Mouse (Mus musculus): ENCODE measurements around the gene Slpi. TPM values are rescaled to one million over a fixed set of nuclear protein-coding genes. Genes with fewer than 3 reads are reported as not detected.
"Not testable (repeated sequence)": the region's sequence is repeated elsewhere in the genome, so short reads cannot be mapped to it uniquely, and the experiment has no call there.

Gene Slpi
- polyA plus RNA-seq, 1 experiment from 2014 or later: 1.00 TPM

DNA sequence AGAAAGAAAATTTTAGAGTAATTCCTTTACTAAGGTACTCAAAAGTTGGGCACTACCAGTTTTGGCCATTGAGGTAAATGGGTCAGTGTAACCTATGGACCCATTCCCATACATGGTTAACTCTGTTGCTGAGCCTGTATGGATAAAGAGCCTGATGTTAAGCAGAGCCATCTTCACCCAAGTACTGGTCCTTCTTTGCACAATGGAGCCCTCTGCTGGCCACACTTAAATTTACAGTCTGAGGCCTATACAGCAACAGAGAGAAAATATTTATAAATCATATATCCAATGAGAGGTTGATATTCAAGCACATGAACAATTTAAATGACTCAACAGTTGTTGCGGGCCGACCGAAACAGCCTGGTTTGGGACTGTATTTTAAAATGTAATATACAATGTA is 39.9 kb downstream of the Slpi start:
- Histone ChIP-seq H3K36me3 (ENCODE audit: insufficient read depth, low read length) (no peaks in the 10 kb centered on the region), H3K9me3 (ENCODE audit: low read length) (no peaks in the 10 kb centered on the region; the same call in 1 of the 2 replicates), H3K4me3 (ENCODE audit: low read length) (no peak overlapping the region), H3K9ac (replicated peaks; ENCODE audit: low read length) (no peak overlapping the region), H3K27me3 (ENCODE audit: insufficient read depth, low read length) (no peaks in the 10 kb centered on the region), H3K4me1 (ENCODE audit: insufficient read depth, low read length) (no peaks in the 10 kb centered on the region), H3K27ac (ENCODE audit: low read length) (no peak overlapping the region), H3K4me2 (replicated peaks; ENCODE audit: low read depth, low read length) (no peak overlapping the region)
- no peak for ATAC-seq (ENCODE audit: low FRiP score, low TSS enrichment)
- 91% methylated on average over 3 of the region's 3 CpGs for WGBS

DNA sequence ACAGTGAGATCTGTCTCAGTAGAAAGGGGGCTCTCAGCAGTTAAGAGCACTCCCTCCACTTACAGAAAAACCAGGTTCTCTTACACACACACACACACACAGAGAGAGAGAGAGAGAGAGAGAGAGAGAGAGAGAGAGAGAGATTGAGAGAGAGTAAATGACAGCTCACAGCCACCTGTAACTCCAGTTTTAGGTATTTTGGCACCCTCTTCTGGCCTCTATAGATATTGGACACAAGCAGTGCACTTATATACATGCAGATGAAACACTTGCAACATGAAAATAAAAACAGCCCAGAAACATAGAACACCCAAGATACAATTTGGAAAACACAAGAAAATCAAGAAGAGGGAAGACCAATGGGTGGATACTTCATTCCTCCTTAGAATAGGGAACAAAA is 41.2 kb downstream of the Slpi start:
- H3K9ac ChIP-seq (replicated peaks; ENCODE audit: low read length); ATAC-seq (ENCODE audit: low FRiP score, low TSS enrichment); H3K4me1 ChIP-seq (ENCODE audit: insufficient read depth, low read length); H3K4me3 ChIP-seq (ENCODE audit: low read length); H3K27me3 ChIP-seq (ENCODE audit: insufficient read depth, low read length); H3K9me3 ChIP-seq (ENCODE audit: low read length); H3K4me2 ChIP-seq (replicated peaks; ENCODE audit: low read depth, low read length); H3K27ac ChIP-seq (ENCODE audit: low read length); H3K36me3 ChIP-seq (ENCODE audit: insufficient read depth, low read length): not testable (repeated sequence)

DNA sequence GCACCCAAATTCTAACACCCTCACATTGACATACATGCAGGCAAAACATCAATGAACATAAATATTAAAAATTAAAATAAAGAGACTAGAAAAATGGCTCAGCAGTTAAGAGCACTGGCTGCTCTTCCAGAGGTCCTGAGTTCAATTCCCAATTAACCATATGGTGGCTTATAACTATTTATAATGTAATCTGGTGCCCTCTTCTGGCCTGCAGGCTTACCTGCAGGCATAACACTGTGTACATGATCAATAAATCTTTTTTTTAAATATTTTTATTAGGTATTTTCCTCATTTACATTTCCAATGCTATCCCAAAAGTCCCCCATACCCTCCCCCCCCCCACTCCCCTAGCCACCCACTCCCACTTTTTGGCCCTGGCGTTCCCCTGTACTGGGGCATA is 45.2 kb downstream of the Slpi start:
- not testable (repeated sequence) for H3K9ac ChIP-seq (replicated peaks; ENCODE audit: low read length); H3K9me3 ChIP-seq (ENCODE audit: low read length); H3K4me3 ChIP-seq (ENCODE audit: low read length); H3K27me3 ChIP-seq (ENCODE audit: insufficient read depth, low read length); H3K36me3 ChIP-seq (ENCODE audit: insufficient read depth, low read length); H3K4me2 ChIP-seq (replicated peaks; ENCODE audit: low read depth, low read length); H3K4me1 ChIP-seq (ENCODE audit: insufficient read depth, low read length); H3K27ac ChIP-seq (ENCODE audit: low read length); ATAC-seq (ENCODE audit: low FRiP score, low TSS enrichment)
- WGBS: 80% methylated on average over 1 of the region's 1 CpGs

DNA sequence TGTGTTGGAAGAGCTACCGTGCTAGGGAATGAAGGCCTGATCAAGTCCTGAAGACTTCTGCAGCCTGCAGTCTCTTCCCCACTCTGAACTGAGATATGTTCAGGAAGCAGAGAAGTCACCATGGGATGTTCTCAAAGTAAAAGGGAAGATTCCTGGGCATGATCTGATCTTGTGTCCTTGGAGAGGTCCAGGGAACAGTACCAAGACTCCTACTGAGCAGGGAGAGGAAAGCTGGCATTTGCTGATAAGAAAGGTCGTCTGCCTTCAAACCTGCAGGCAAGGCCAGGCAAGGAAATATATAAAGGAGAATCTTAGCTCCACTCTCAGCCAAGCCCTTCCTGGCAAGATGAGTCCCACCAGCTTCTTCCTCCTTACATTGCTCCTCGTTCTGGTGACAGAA is 56.5 kb downstream of the Slpi start, which contains the start of gene Svs5:
Gene Svs5 (plus strand): TSS at position 301 of the 400 bp plus-strand sequence.
- not testable (repeated sequence) for H3K9ac ChIP-seq (replicated peaks; ENCODE audit: low read length); H3K9me3 ChIP-seq (ENCODE audit: low read length); H3K4me2 ChIP-seq (replicated peaks; ENCODE audit: low read depth, low read length); ATAC-seq (ENCODE audit: low FRiP score, low TSS enrichment); H3K4me3 ChIP-seq (ENCODE audit: low read length); H3K36me3 ChIP-seq (ENCODE audit: insufficient read depth, low read length); H3K27me3 ChIP-seq (ENCODE audit: insufficient read depth, low read length); H3K27ac ChIP-seq (ENCODE audit: low read length); H3K4me1 ChIP-seq (ENCODE audit: insufficient read depth, low read length)
- WGBS: 72% methylated on average over 3 of the region's 3 CpGs

DNA sequence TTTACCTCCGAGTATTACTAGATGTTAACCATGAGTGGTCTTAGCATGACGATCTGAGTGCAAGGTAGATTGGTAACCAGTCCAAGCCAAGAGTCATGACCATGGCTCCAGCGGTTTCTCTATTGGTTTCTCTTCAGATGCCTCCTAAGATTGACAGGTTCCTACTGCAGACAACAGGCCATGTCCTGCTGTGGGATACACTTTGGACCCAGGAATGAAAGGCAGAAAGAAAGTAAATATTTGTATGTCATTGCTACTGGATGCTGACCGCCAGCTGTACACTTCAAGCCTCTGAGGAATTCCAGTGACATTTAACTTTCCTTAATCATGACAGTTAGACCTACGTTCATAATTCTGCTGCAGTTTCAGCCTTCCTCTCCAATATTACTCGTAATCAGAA is 67.9 kb downstream of the Slpi start:
- no peak for ATAC-seq (ENCODE audit: low FRiP score, low TSS enrichment)
- H3K27ac ChIP-seq (ENCODE audit: low read length): no peak overlapping the region
- H3K9me3 ChIP-seq (ENCODE audit: low read length): no peaks in the 10 kb centered on the region
- WGBS: 89% methylated on average over 6 of the region's 6 CpGs
- H3K4me3 ChIP-seq (ENCODE audit: low read length): no peak overlapping the region
- no peak overlapping the region for H3K4me2 ChIP-seq (replicated peaks; ENCODE audit: low read depth, low read length)
- no peaks in the 10 kb centered on the region for H3K27me3 ChIP-seq (ENCODE audit: insufficient read depth, low read length)
- H3K36me3 ChIP-seq (ENCODE audit: insufficient read depth, low read length): no peaks in the 10 kb centered on the region
- H3K4me1 ChIP-seq (ENCODE audit: insufficient read depth, low read length): no peaks in the 10 kb centered on the region
- H3K9ac ChIP-seq (replicated peaks; ENCODE audit: low read length): no peak overlapping the region

DNA sequence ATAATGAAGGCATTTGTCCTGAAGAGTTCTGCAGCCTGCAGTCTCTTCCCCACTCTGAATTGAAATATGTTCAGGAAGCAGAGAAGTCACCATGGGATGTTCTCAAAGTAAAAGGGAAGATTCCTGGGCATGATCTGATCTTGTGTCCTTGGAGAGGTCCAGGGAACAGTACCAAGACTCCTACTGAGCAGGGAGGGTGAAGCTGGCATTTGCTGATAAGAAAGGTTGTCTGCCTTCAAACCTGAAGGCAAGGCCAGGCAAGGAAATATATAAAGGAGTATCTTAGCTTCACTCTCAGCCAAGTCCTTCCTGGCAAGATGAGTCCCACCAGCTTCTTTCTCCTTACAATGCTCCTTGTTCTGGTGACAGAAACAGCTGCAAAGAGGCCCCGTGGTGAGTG is 72.4 kb downstream of the Slpi start, which contains the start of gene Svs6:
Gene Svs6 (plus strand): TSS at position 301 of the 400 bp plus-strand sequence.
- not testable (repeated sequence) for H3K4me3 ChIP-seq (ENCODE audit: low read length); H3K4me1 ChIP-seq (ENCODE audit: insufficient read depth, low read length); H3K27ac ChIP-seq (ENCODE audit: low read length); ATAC-seq (ENCODE audit: low FRiP score, low TSS enrichment); H3K4me2 ChIP-seq (replicated peaks; ENCODE audit: low read depth, low read length); H3K36me3 ChIP-seq (ENCODE audit: insufficient read depth, low read length); H3K9ac ChIP-seq (replicated peaks; ENCODE audit: low read length); H3K9me3 ChIP-seq (ENCODE audit: low read length); H3K27me3 ChIP-seq (ENCODE audit: insufficient read depth, low read length)
- 89% methylated on average over 1 of the region's 1 CpGs for WGBS

DNA sequence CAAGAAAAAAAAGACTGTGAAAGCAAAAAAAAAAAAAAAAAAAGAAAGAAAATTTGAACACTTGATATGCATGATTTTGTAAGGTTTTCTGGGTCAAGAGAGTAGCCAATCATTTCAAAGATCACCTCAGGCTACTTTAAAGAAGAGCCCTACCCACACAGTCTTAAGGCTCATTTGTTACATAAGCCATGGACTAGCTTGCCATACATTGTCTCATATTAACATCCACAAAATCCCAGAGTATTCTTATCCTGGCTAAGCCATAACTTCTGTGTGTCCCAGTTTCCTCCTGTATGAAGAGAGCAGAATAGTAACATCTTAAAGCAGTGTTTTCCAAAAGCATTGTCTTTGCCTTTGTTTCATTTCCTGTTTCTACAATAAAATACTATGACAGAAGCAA is 73.4 kb downstream of the Slpi start:
- H3K9me3 ChIP-seq (ENCODE audit: low read length); H3K4me2 ChIP-seq (replicated peaks; ENCODE audit: low read depth, low read length); ATAC-seq (ENCODE audit: low FRiP score, low TSS enrichment); H3K9ac ChIP-seq (replicated peaks; ENCODE audit: low read length); H3K4me3 ChIP-seq (ENCODE audit: low read length); H3K4me1 ChIP-seq (ENCODE audit: insufficient read depth, low read length); H3K36me3 ChIP-seq (ENCODE audit: insufficient read depth, low read length); H3K27me3 ChIP-seq (ENCODE audit: insufficient read depth, low read length); H3K27ac ChIP-seq (ENCODE audit: low read length): not testable (repeated sequence)

DNA sequence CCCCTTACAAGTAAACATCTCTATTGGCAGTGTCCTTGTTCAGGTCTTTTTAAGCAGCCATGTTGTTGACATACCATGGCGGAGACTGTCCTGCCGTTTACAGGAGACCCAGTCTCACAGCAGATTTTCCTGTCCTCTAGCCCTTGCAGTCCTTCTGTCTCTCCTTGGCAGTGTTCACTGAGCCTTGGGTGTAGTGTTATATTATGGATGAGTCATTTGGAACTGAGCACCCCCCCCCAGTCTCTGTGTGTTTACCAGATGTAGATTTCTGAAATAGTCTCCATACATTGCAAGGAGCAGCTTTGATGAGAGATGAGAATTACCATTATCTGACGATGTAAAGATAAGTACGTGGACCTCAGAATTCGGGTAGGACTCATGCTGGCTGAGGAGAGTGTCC is 76.3 kb downstream of the Slpi start:
- H3K36me3 ChIP-seq (ENCODE audit: insufficient read depth, low read length): no peaks in the 10 kb centered on the region
- H3K27me3 ChIP-seq (ENCODE audit: insufficient read depth, low read length): no peaks in the 10 kb centered on the region
- 88% methylated on average over 5 of the region's 5 CpGs for WGBS
- no peak overlapping the region for H3K4me3 ChIP-seq (ENCODE audit: low read length)
- H3K4me2 ChIP-seq (replicated peaks; ENCODE audit: low read depth, low read length): no peak overlapping the region
- H3K27ac ChIP-seq (ENCODE audit: low read length): no peak overlapping the region
- ATAC-seq (ENCODE audit: low FRiP score, low TSS enrichment): no peak
- no peaks in the 10 kb centered on the region for H3K9me3 ChIP-seq (ENCODE audit: low read length)
- no peak overlapping the region for H3K9ac ChIP-seq (replicated peaks; ENCODE audit: low read length)
- no peaks in the 10 kb centered on the region for H3K4me1 ChIP-seq (ENCODE audit: insufficient read depth, low read length)

Small RNA genes within 50 kb of the gene (microRNA-seq; reads per million reads assigned to microRNA genes)
- gene Mir7678: not detected

Other genes with a start within 250 kb of the Slpi start
- gene Kcns1, start 218.0 kb downstream of the Slpi start, polyA plus RNA-seq (2015; fragmentation: Nextera tagmentation; extraction: Ambion mirVana): 0.21 and 0.25 TPM in 2 replicates
- not detected in 2 replicates for gene Wfdc5, start 206.4 kb downstream of the Slpi start, polyA plus RNA-seq (2015; fragmentation: Nextera tagmentation; extraction: Ambion mirVana)
- not detected in 2 replicates for gene Wfdc12, start 198.5 kb downstream of the Slpi start, polyA plus RNA-seq (2015; fragmentation: Nextera tagmentation; extraction: Ambion mirVana)
- gene Wfdc15a, start 189.0 kb downstream of the Slpi start, polyA plus RNA-seq (2015; fragmentation: Nextera tagmentation; extraction: Ambion mirVana): not detected in 2 replicates
- 98.1 and 100 TPM in 2 replicates for gene Wfdc15b, start 167.4 kb downstream of the Slpi start, polyA plus RNA-seq (2015; fragmentation: Nextera tagmentation; extraction: Ambion mirVana)
- gene Svs2, start 150.6 kb downstream of the Slpi start, polyA plus RNA-seq (2015; fragmentation: Nextera tagmentation; extraction: Ambion mirVana): not detected in 2 replicates
- not detected in 2 replicates for gene Svs3b, start 132.5 kb downstream of the Slpi start, polyA plus RNA-seq (2015; fragmentation: Nextera tagmentation; extraction: Ambion mirVana)
- gene Svs4, start 110.6 kb downstream of the Slpi start, polyA plus RNA-seq (2015; fragmentation: Nextera tagmentation; extraction: Ambion mirVana): not detected in 2 replicates
- not detected in 2 replicates for gene Svs3a, start 99.8 kb downstream of the Slpi start, polyA plus RNA-seq (2015; fragmentation: Nextera tagmentation; extraction: Ambion mirVana)
- not detected in 2 replicates for gene Svs6, start 72.3 kb downstream of the Slpi start, polyA plus RNA-seq (2015; fragmentation: Nextera tagmentation; extraction: Ambion mirVana)
- gene Svs5, start 56.4 kb downstream of the Slpi start, polyA plus RNA-seq (2015; fragmentation: Nextera tagmentation; extraction: Ambion mirVana): not detected in 2 replicates
- gene Rbpjl, start 14.0 kb upstream of the Slpi start, polyA plus RNA-seq (2015; fragmentation: Nextera tagmentation; extraction: Ambion mirVana): 0.06 and 0.29 TPM in 2 replicates
- gene Matn4, start 16.1 kb upstream of the Slpi start, polyA plus RNA-seq (2015; fragmentation: Nextera tagmentation; extraction: Ambion mirVana): 0.75 and 2.0 TPM in 2 replicates
- 204 and 209 TPM in 2 replicates for gene Sdc4, start 54.8 kb upstream of the Slpi start, polyA plus RNA-seq (2015; fragmentation: Nextera tagmentation; extraction: Ambion mirVana)
- gene Sys1, start 67.9 kb upstream of the Slpi start, polyA plus RNA-seq (2015; fragmentation: Nextera tagmentation; extraction: Ambion mirVana): 65.9 and 67.0 TPM in 2 replicates
- gene Gm20458, start 71.9 kb upstream of the Slpi start, polyA plus RNA-seq (2015; fragmentation: Nextera tagmentation; extraction: Ambion mirVana): 8.1 and 14.0 TPM in 2 replicates
- gene Trp53tg5, start 84.6 kb upstream of the Slpi start, polyA plus RNA-seq (2015; fragmentation: Nextera tagmentation; extraction: Ambion mirVana): not detected in 2 replicates
- 12.6 and 18.2 TPM in 2 replicates for gene Dbndd2, start 97.0 kb upstream of the Slpi start, polyA plus RNA-seq (2015; fragmentation: Nextera tagmentation; extraction: Ambion mirVana)
- 70.7 and 75.8 TPM in 2 replicates for gene Pigt, start 108.4 kb upstream of the Slpi start, polyA plus RNA-seq (2015; fragmentation: Nextera tagmentation; extraction: Ambion mirVana)
- gene Wfdc2, start 173.3 kb upstream of the Slpi start, polyA plus RNA-seq (2015; fragmentation: Nextera tagmentation; extraction: Ambion mirVana): 399 and 441 TPM in 2 replicates
- gene Spint3, start 184.4 kb upstream of the Slpi start, polyA plus RNA-seq (2015; fragmentation: Nextera tagmentation; extraction: Ambion mirVana): not detected in 2 replicates
- gene Wfdc6a, start 196.4 kb upstream of the Slpi start, polyA plus RNA-seq (2015; fragmentation: Nextera tagmentation; extraction: Ambion mirVana): not detected in 2 replicates
- not detected in 2 replicates for gene Eppin, start 204.5 kb upstream of the Slpi start, polyA plus RNA-seq (2015; fragmentation: Nextera tagmentation; extraction: Ambion mirVana)
- not detected in 2 replicates for gene Wfdc6b, start 224.4 kb upstream of the Slpi start, polyA plus RNA-seq (2015; fragmentation: Nextera tagmentation; extraction: Ambion mirVana)
- not detected in 2 replicates for gene Wfdc8, start 224.5 kb upstream of the Slpi start, polyA plus RNA-seq (2015; fragmentation: Nextera tagmentation; extraction: Ambion mirVana)
- not detected in 2 replicates for gene Wfdc16, start 249.7 kb upstream of the Slpi start, polyA plus RNA-seq (2015; fragmentation: Nextera tagmentation; extraction: Ambion mirVana)

Measured in kidney, embryonic 16.5 days (tissue).